Mouse (Mus musculus): ENCODE data around the gene Tmem169.

The Tmem169 gene

GRCm38 (mm10) chr1:72286904-72287303, 2.7 kb downstream of the Tmem169 start:
- peak in 1 of 2 experiments; percentile 33 for DNase-seq

GRCm38 (mm10) chr1:72287893-72288292, 3.7 kb downstream of the Tmem169 start:
- DNase-seq, result peak; percentile 20 to 37

- no peak for DNase-seq
Observed at GRCm38 (mm10) chr1:72288527-72289150, 4.5 kb downstream of the Tmem169 start.

GRCm38 (mm10) chr1:72290896-72291295, 6.7 kb downstream of the Tmem169 start:
- DNase-seq, result no peak

- DNase-seq, result no peak
Observed at GRCm38 (mm10) chr1:72291421-72291820, 7.3 kb downstream of the Tmem169 start.

GRCm38 (mm10) chr1:72291925-72292324, 7.8 kb downstream of the Tmem169 start:
- no peak for DNase-seq

- DNase-seq, result peak; percentile 29 to 67
Observed at GRCm38 (mm10) chr1:72293869-72294663, 9.9 kb downstream of the Tmem169 start.

- no peak for DNase-seq
Observed at GRCm38 (mm10) chr1:72295746-72296145, 11.6 kb downstream of the Tmem169 start.

GRCm38 (mm10) chr1:72301845-72302244, 17.7 kb downstream of the Tmem169 start:
- DNase-seq, result no peak

- no peak for DNase-seq
Observed at GRCm38 (mm10) chr1:72306241-72306640, 22.1 kb downstream of the Tmem169 start.

- DNase-seq, result peak; percentile 70 to 77
Observed at GRCm38 (mm10) chr1:72306679-72307181, 22.6 kb downstream of the Tmem169 start.

GRCm38 (mm10) chr1:72307317-72307798, 23.2 kb downstream of the Tmem169 start, which contains the start of gene Xrcc5:
Xrcc5 (plus strand) TSS chr1:72307421.
- DNase-seq, result peak; percentile 94 to 96

- DNase-seq, result no peak
Observed at GRCm38 (mm10) chr1:72308919-72309318, 24.8 kb downstream of the Tmem169 start.

GRCm38 (mm10) chr1:72309744-72310424, 25.7 kb downstream of the Tmem169 start:
- no peak for DNase-seq

- no peak for DNase-seq
Observed at GRCm38 (mm10) chr1:72312701-72313398, 28.7 kb downstream of the Tmem169 start.

GRCm38 (mm10) chr1:72313399-72314039, 29.4 kb downstream of the Tmem169 start:
- no peak for DNase-seq

GRCm38 (mm10) chr1:72315447-72315846, 31.3 kb downstream of the Tmem169 start:
- DNase-seq, result no peak

- DNase-seq, result no peak
Observed at GRCm38 (mm10) chr1:72316409-72316808, 32.2 kb downstream of the Tmem169 start.

- DNase-seq, result no peak
Observed at GRCm38 (mm10) chr1:72316901-72317300, 32.7 kb downstream of the Tmem169 start.

GRCm38 (mm10) chr1:72320759-72321158, 36.6 kb downstream of the Tmem169 start:
- DNase-seq, result no peak

GRCm38 (mm10) chr1:72323248-72323647, 39.1 kb downstream of the Tmem169 start:
- DNase-seq, result no peak

All from kidney, postnatal 4 days (tissue).